11 mouse cellular contexts compared by ENCODE assay signal in the genomic region with DNA sequence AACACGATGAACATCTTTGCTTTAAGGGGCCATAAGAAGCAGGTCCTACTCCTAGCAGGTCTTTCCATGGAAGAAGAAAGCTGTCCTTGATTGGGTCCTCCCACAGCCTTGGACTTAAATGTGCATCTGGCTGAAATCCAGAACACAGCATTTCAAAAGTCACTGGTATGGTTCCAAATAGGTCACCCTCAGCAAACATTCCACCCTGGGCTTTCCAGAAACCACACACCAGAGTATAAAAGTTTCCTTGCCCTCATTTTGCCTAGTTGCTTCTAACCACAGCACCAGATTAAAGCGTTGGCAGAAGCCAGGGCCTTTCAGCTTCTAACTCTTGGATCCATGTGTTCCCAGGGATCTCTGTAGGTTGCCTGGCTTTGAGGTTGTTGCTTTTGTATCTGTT. TPM values are rescaled to one million over a fixed set of nuclear protein-coding genes. Genes with fewer than 3 reads are reported as not detected.
DNase-seq lines count a peak whose midpoint lies in the region; ATAC-seq lines count a peak whose summit lies in the region.
"Had no signal": no experiment of that assay in that cellular context is flagged by ENCODE, and none has a peak within 500 bp of the region (broad histone marks: within the 10 kb centered on the region; RNA-seq: fewer than 3 reads in every experiment).

No protein-coding gene starts in this region.

- 78% methylated on average over 2 of the region's 2 CpGs for WGBS in kidney, embryonic 16.5 days
- whole genome bisulfite sequencing in forebrain, embryonic 11.5 days = 86% methylated on average over 2 of the region's 2 CpGs

- no peak for ATAC-seq in kidney, embryonic 16.5 days (ENCODE audit: low FRiP score, low TSS enrichment)
- ATAC-seq in forebrain, embryonic 11.5 days (replicated peaks; ENCODE audit: low FRiP score) = no peak
- ATAC-seq: forebrain, embryonic 13.5 days; hindbrain, embryonic 16.5 days; midbrain, embryonic 13.5 days had no signal

- 0 out of 2 replicates have a peak, but pooled peaks cover 2% of the 10 kb centered on the region for H3K4me1 ChIP-seq in kidney, embryonic 16.5 days (ENCODE audit: insufficient read depth, low read length)
- 0 out of 2 replicates have a peak, but pooled peaks cover 2% of the 10 kb centered on the region for H3K4me1 ChIP-seq in forebrain, embryonic 11.5 days (replicated peaks; ENCODE audit: control insufficient read depth, insufficient read depth, low read length)
- H3K4me1 ChIP-seq: forebrain, embryonic 13.5 days had no signal

- H3K27me3 ChIP-seq in kidney, embryonic 16.5 days (ENCODE audit: insufficient read depth, low read length) = no peaks in the 10 kb centered on the region
- no peaks in the 10 kb centered on the region for H3K27me3 ChIP-seq in forebrain, embryonic 11.5 days (ENCODE audit: control insufficient read depth, insufficient read depth, low read length)
- H3K27me3 ChIP-seq: forebrain, embryonic 13.5 days had no signal

- no peak overlapping the region for H3K4me2 ChIP-seq in kidney, embryonic 16.5 days (replicated peaks; ENCODE audit: low read depth, low read length)
- H3K4me2 ChIP-seq in forebrain, embryonic 11.5 days (ENCODE audit: low read depth, low read length, severe bottlenecking) = no peak overlapping the region
- H3K4me2 ChIP-seq: forebrain, embryonic 13.5 days; midbrain, embryonic 13.5 days had no signal

- DNase-seq in kidney, adult 9 months = peak; percentile 35
- peak; percentile 85 for DNase-seq in adrenal gland, adult 2 months
- peak; percentile 83 for DNase-seq in fibroblast of lung, adult 2 months (ENCODE audit: low read depth)
- DNase-seq in lung, postnatal 10 days = peak; percentile 70
- DNase-seq in gastrocnemius, postnatal 4 days (ENCODE audit: low spot score in 2 of 2) = no peak
- no peak for DNase-seq in forebrain, embryonic 11.5 days (ENCODE audit: low spot score)
- DNase-seq: retina, postnatal 1 day had no signal

- H3K9ac ChIP-seq in kidney, embryonic 16.5 days (replicated peaks; ENCODE audit: low read length) = no peak overlapping the region
- H3K9ac ChIP-seq in forebrain, embryonic 11.5 days (ENCODE audit: low read length) = no peak overlapping the region
- H3K9ac ChIP-seq: forebrain, embryonic 13.5 days; midbrain, embryonic 13.5 days had no signal

- no peaks in the 10 kb centered on the region for H3K36me3 ChIP-seq in kidney, embryonic 16.5 days (ENCODE audit: insufficient read depth, low read length)
- no peaks in the 10 kb centered on the region for H3K36me3 ChIP-seq in forebrain, embryonic 11.5 days (ENCODE audit: control insufficient read depth, insufficient read depth, low read length)
- H3K36me3 ChIP-seq: midbrain, embryonic 13.5 days had no signal

- H3K4me3 ChIP-seq in kidney, embryonic 16.5 days (ENCODE audit: low read length) = no peak overlapping the region
- H3K4me3 ChIP-seq in forebrain, embryonic 11.5 days (ENCODE audit: low read depth, low read length) = no peak overlapping the region
- H3K4me3 ChIP-seq: forebrain, embryonic 13.5 days; midbrain, embryonic 13.5 days had no signal

- H3K27ac ChIP-seq in kidney, embryonic 16.5 days (ENCODE audit: low read length) = no peak overlapping the region
- no peak overlapping the region for H3K27ac ChIP-seq in forebrain, embryonic 11.5 days (ENCODE audit: low read depth, low read length)
- H3K27ac ChIP-seq: forebrain, embryonic 13.5 days; midbrain, embryonic 13.5 days had no signal

- H3K9me3 ChIP-seq in kidney, embryonic 16.5 days (ENCODE audit: low read length) = no peaks in the 10 kb centered on the region
- no peaks in the 10 kb centered on the region for H3K9me3 ChIP-seq in forebrain, embryonic 11.5 days (ENCODE audit: control insufficient read depth, low read length)
- H3K9me3 ChIP-seq: forebrain, embryonic 13.5 days; midbrain, embryonic 13.5 days had no signal

RNA-seq across cellular contexts. Expression of gene Rpl31, which starts 49.7 kb away (rescaled TPM):
- polyA plus RNA-seq in kidney, embryonic 16.5 days (2015; fragmentation: Nextera tagmentation; extraction: Ambion mirVana) = 464 and 479 TPM in 2 replicates
- total RNA-seq in adrenal gland, adult 2 months (2021) = 100 to 1,000 TPM; 683 to 874 TPM
- polyA plus RNA-seq in adrenal gland, adult 2 months (2012; rRNA removed) = 28.1 and 29.9 TPM in 2 replicates
- 1,000 to 10,000 TPM; 1,069 to 1,134 TPM for total RNA-seq in gastrocnemius, postnatal 4 days (2021)
- 441 and 442 TPM in 2 replicates for polyA plus RNA-seq in forebrain, embryonic 11.5 days (2014; fragmentation: Nextera tagmentation; extraction: Ambion mirVana)

Comparison
In these comparisons a context has a peak if more than half of its experiments do, and no peak if none do; other contexts are left out.
1. DNase-seq: peak in kidney, adult 9 months (single experiment), adrenal gland, adult 2 months (single experiment), fibroblast of lung, adult 2 months (single experiment) and lung, postnatal 10 days (single experiment); none in gastrocnemius, postnatal 4 days (0 of 2) and forebrain, embryonic 11.5 days (single experiment).
2. RNA of gene Rpl31, which starts 49.7 kb away (polyA plus RNA-seq): 464 to 479 TPM in kidney, embryonic 16.5 days and 441 to 442 TPM in forebrain, embryonic 11.5 days; 28.1 to 29.9 TPM in adrenal gland, adult 2 months; every median in the first group is over 10 times any median in the second.